Mouse (Mus musculus): ENCODE data around the gene Cops6.

Cops6 gene

GRCm38 (mm10) chr5:138160842-138161665 is at the start of gene Cops6:
Gene Cops6 (plus strand): TSS chr5:138161071.
- DNase-seq (ENCODE audit: extremely low read depth, low read depth), result peak; percentile 80

- DNase-seq (ENCODE audit: extremely low read depth, low read depth), result peak; percentile 74
Measured at GRCm38 (mm10) chr5:138116255-138117198, 44.3 kb upstream of the Cops6 start, which contains the start of gene Zscan21. Gene Zscan21 (plus strand): TSS chr5:138116903.

- DNase-seq (ENCODE audit: extremely low read depth, low read depth), result no peak
Measured at GRCm38 (mm10) chr5:138117199-138118015, 43.5 kb upstream of the Cops6 start.

- DNase-seq (ENCODE audit: extremely low read depth, low read depth), result no peak
Measured at GRCm38 (mm10) chr5:138118041-138118440, 42.8 kb upstream of the Cops6 start.

- DNase-seq (ENCODE audit: extremely low read depth, low read depth), result no peak
Measured at GRCm38 (mm10) chr5:138132425-138133064, 28.3 kb upstream of the Cops6 start.

- DNase-seq (ENCODE audit: extremely low read depth, low read depth), result peak; percentile 38
Measured at GRCm38 (mm10) chr5:138137257-138137656, 23.6 kb upstream of the Cops6 start.

- peak; percentile 63 for DNase-seq (ENCODE audit: extremely low read depth, low read depth)
Measured at GRCm38 (mm10) chr5:138137935-138138549, 22.8 kb upstream of the Cops6 start.

GRCm38 (mm10) chr5:138138585-138138984 is 22.3 kb upstream of the Cops6 start:
- DNase-seq (ENCODE audit: extremely low read depth, low read depth), result no peak

GRCm38 (mm10) chr5:138154390-138154789 is 6.5 kb upstream of the Cops6 start:
- DNase-seq (ENCODE audit: extremely low read depth, low read depth), result no peak

GRCm38 (mm10) chr5:138155443-138155976 is 5.4 kb upstream of the Cops6 start, which contains the start of gene Zfp113:
Gene Zfp113 (minus strand): TSS chr5:138155744.
- DNase-seq (ENCODE audit: extremely low read depth, low read depth), result peak; percentile 97

GRCm38 (mm10) chr5:138160224-138160762 is 578 bp upstream of the Cops6 start:
- DNase-seq (ENCODE audit: extremely low read depth, low read depth), result no peak

GRCm38 (mm10) chr5:138163046-138163445 is 2.2 kb downstream of the Cops6 start:
- DNase-seq (ENCODE audit: extremely low read depth, low read depth), result no peak

- no peak for DNase-seq (ENCODE audit: extremely low read depth, low read depth)
Measured at GRCm38 (mm10) chr5:138163610-138164009, 2.7 kb downstream of the Cops6 start.

- no peak for DNase-seq (ENCODE audit: extremely low read depth, low read depth)
Measured at GRCm38 (mm10) chr5:138165594-138165993, 4.7 kb downstream of the Cops6 start.

- peak; percentile 85 for DNase-seq (ENCODE audit: extremely low read depth, low read depth)
Measured at GRCm38 (mm10) chr5:138170936-138171561, 10.2 kb downstream of the Cops6 start.

- peak; percentile 96 for DNase-seq (ENCODE audit: extremely low read depth, low read depth)
Measured at GRCm38 (mm10) chr5:138171695-138172491, 11.0 kb downstream of the Cops6 start, which contains the start of the genes Ap4m1 and Mcm7. Gene Ap4m1 (plus strand): TSS chr5:138172002. Gene Mcm7 (minus strand): TSS chr5:138172422.

GRCm38 (mm10) chr5:138173217-138173616 is 12.3 kb downstream of the Cops6 start:
- DNase-seq (ENCODE audit: extremely low read depth, low read depth), result peak; percentile 92
